Mouse (Mus musculus) heart, adult 18-20 months (tissue): ENCODE results near the gene Cnpy1. TPM values are rescaled to one million over a fixed set of nuclear protein-coding genes. Genes with fewer than 3 reads are reported as not detected.

Experiments
- DNase-seq, 2 experiments: peaks; one replicate each; pipeline ENCODE4 v3.0.0; 2021 to 2022; ENCODE audit warnings: mixed read lengths in 1 of 2
- total RNA-seq, 2 experiments: library from RNA; stranded (reverse); gene quantifications; 2 replicates each; pipeline ENCODE4 v1.2.3; 2021

Gene Cnpy1
- total RNA-seq, 2 experiments from 2014 or later: not detected

- no peak for DNase-seq
These were observed 66.3 kb downstream of the Cnpy1 start for GRCm38 (mm10) chr5:28179237-28179790.

GRCm38 (mm10) chr5:28178322-28178721, 67.3 kb downstream of the Cnpy1 start:
- no peak for DNase-seq

GRCm38 (mm10) chr5:28176585-28176984, 69.0 kb downstream of the Cnpy1 start:
- no peak for DNase-seq

- DNase-seq: no peak
These were observed 69.6 kb downstream of the Cnpy1 start for GRCm38 (mm10) chr5:28176023-28176422.

- DNase-seq: no peak
These were observed 70.1 kb downstream of the Cnpy1 start for GRCm38 (mm10) chr5:28175570-28175919.

- DNase-seq: no peak
These were observed 70.6 kb downstream of the Cnpy1 start for GRCm38 (mm10) chr5:28174876-28175569.

- no peak for DNase-seq
These were observed 71.5 kb downstream of the Cnpy1 start for GRCm38 (mm10) chr5:28174086-28174485.

- no peak for DNase-seq
These were observed 71.9 kb downstream of the Cnpy1 start for GRCm38 (mm10) chr5:28173674-28174073.

GRCm38 (mm10) chr5:28172921-28173670, 72.5 kb downstream of the Cnpy1 start:
- DNase-seq: no peak

GRCm38 (mm10) chr5:28172261-28172920, 73.2 kb downstream of the Cnpy1 start:
- DNase-seq: no peak

- no peak for DNase-seq
These were observed 73.9 kb downstream of the Cnpy1 start for GRCm38 (mm10) chr5:28171667-28172066.

GRCm38 (mm10) chr5:28170892-28171291, 74.7 kb downstream of the Cnpy1 start:
- DNase-seq: no peak

- peak in 1 of 2 experiments; percentile 11 for DNase-seq
These were observed 75.5 kb downstream of the Cnpy1 start for GRCm38 (mm10) chr5:28170081-28170480.

GRCm38 (mm10) chr5:28169166-28169801, 76.3 kb downstream of the Cnpy1 start:
- DNase-seq: no peak

GRCm38 (mm10) chr5:28168253-28169165, 77.1 kb downstream of the Cnpy1 start:
- DNase-seq: peak; percentile 9 to 40

- peak; percentile 4 to 41 for DNase-seq
These were observed 77.9 kb downstream of the Cnpy1 start for GRCm38 (mm10) chr5:28167611-28168252.

GRCm38 (mm10) chr5:28166256-28167231, 79.1 kb downstream of the Cnpy1 start:
- peak; percentile 15 to 55 for DNase-seq

- DNase-seq: peak; percentile 56 to 58
These were observed 80.0 kb downstream of the Cnpy1 start, which contains the start of gene En2 for GRCm38 (mm10) chr5:28165358-28166255. Gene En2 (plus strand): TSS chr5:28165694.
